Mouse (Mus musculus) limb, embryonic 10.5 days (tissue): ENCODE results near the gene Nosip. TPM values are rescaled to one million over a fixed set of nuclear protein-coding genes. Genes with fewer than 3 reads are reported as not detected.
"Not testable (repeated sequence)": the region's sequence is repeated elsewhere in the genome, so short reads cannot be mapped to it uniquely, and the experiment has no call there.

Source experiments
- DNase-seq: peaks from one replicate; pipeline ENCODE4 v3.0.0-alpha.2; 2017; ENCODE audit warnings: low spot score
- H3K27ac ChIP-seq: fragments of 300-500 bp; sonication (generic); 2 replicates; pipeline ENCODE4 v1.5.1; 2016; ENCODE audit warnings: mild to moderate bottlenecking
- H3K27me3 ChIP-seq: fragments of 300-500 bp; sonication (generic); 2 replicates; pipeline ENCODE4 v1.6.1; 2016; ENCODE audit warnings: low read depth, mild to moderate bottlenecking; ENCODE audit not compliant: poor library complexity, severe bottlenecking
- H3K36me3 ChIP-seq: fragments of 300-500 bp; sonication (generic); 2 replicates; pipeline ENCODE4 v1.6.1; 2016; ENCODE audit warnings: mild to moderate bottlenecking, moderate library complexity
- H3K4me1 ChIP-seq: fragments of 300-500 bp; sonication (generic); 2 replicates; pipeline ENCODE4 v1.6.1; 2016
- H3K4me3 ChIP-seq: fragments of 300-500 bp; sonication (generic); 2 replicates; pipeline ENCODE4 v1.5.1; 2016; ENCODE audit warnings: mild to moderate bottlenecking, moderate library complexity
- H3K9me3 ChIP-seq: fragments of 300-500 bp; sonication (generic); replicated peaks from 2 replicates; pipeline ENCODE4 v1.6.1; 2016; ENCODE audit warnings: mild to moderate bottlenecking
- whole genome bisulfite sequencing: fragments of 180-500 bp; shearing (Covaris S2); methylation state at CpG from one replicate; pipeline ENCODE4 v1.1.7; 2016; 5-methylcytosine and 5-hydroxymethylcytosine counted together
- polyA plus RNA-seq: library from polyadenylated mRNA; unstranded; fragments of >200 nt; fragmentation: Nextera tagmentation; extraction: Ambion mirVana; gene quantifications from 2 replicates; pipeline ENCODE4 v1.2.1, GENCODE M21; 2016

The Nosip gene
- polyA plus RNA-seq, 1 experiment from 2014 or later, result 80.4 TPM

DNA sequence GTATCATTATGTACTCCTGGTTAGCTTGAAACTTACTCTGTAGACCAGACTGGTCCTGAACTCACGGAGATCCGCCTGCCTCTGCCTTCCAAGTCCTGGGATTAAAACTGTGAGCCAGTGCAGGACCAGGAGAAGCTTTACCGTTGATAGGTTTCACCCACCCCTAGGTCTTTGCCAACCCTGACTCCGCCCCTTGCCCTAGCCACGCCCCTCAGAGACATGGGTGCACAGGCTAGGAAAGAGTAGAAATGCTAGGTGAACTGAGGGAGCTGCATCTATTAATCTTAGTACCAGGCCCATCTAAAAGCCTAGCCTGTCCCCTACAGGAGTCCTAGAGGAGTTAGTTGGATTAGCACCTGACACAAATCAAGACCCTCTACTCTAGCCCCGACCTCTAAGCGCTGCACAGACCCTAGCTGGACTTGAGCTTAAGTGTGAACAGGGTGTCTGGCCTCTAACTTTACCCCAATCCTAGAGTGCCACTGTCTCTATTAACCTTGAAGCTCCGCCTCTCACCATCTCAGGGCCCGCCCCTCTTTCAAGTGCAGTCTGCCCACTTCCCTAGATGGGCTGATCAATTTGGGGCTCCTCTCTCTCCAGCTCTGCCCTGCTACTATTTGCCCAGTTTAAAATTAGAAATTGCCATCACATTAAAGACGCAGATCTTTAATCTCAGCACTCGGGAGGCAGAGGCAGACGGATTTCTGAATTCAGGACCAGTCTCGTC, 28.2 kb downstream of the Nosip start:
- H3K9me3 ChIP-seq, result no peaks in the 10 kb centered on the region
- peaks cover 47% of the 10 kb centered on the region for H3K36me3 ChIP-seq
- no peak for DNase-seq
- peak overlapping the region; percentile 71 for H3K4me3 ChIP-seq
- 83% methylated on average over 13 of the region's 13 CpGs for WGBS
- H3K27me3 ChIP-seq, result no peaks in the 10 kb centered on the region
- peaks cover 45% of the 10 kb centered on the region for H3K4me1 ChIP-seq
- peak overlapping the region; percentile 91; the same call in 1 of the 2 replicates for H3K27ac ChIP-seq

DNA sequence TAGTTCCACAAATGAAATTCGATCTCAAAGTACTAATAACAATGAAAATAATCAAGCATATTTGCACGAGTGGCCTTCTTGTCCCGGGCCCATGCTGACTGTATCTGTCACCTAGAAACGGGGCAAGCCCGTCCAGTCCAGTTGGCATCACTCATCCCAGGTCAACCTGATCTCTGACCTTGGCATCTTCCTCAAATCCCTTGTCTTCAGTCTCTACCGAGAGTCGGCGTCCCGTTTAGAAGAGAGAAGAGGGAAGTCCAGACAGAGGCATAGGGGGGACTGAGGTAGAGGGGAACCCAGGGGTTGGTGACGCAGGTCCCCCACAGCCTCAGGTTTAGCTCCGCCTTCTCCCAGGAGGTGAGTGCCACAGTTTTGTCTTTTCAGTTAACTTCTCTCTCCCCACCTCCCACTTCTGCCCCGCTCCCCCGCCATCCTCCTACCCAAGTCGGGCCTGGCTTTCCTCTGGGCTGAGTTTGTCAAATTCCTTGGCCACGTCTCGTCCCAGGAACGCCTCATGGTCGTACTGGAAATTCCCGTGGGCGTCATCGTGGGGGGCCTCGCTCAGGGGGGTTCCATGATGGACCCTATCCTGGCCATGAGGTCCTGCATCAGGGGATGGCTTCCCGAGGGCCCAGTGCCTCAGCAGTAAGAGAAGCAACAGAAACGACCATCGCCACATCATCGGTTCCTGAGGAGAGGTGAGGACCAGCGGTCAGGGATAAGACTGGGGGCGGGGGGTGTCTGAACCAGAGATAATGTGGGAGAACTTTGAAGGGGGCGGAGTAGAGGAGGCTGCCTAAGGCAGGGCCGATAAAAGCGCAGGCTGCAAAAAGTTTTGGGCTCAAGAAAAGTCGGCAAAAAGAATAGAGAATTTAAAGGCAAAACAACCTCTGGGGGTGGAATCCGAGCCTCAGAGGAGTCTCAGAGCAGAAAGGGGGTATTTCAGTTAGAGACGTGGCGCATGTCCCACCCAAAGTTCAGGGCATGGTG, 29.1 kb downstream of the Nosip start:
- H3K4me3 ChIP-seq, result peak overlapping the region; percentile 71
- peak; percentile 60 for DNase-seq
- 14% methylated on average over 35 of the region's 35 CpGs for WGBS
- peaks cover 48% of the 10 kb centered on the region for H3K4me1 ChIP-seq
- H3K27me3 ChIP-seq, result no peaks in the 10 kb centered on the region
- no peaks in the 10 kb centered on the region for H3K9me3 ChIP-seq
- H3K36me3 ChIP-seq, result peaks cover 38% of the 10 kb centered on the region
- H3K27ac ChIP-seq, result peak overlapping the region; percentile 91

DNA sequence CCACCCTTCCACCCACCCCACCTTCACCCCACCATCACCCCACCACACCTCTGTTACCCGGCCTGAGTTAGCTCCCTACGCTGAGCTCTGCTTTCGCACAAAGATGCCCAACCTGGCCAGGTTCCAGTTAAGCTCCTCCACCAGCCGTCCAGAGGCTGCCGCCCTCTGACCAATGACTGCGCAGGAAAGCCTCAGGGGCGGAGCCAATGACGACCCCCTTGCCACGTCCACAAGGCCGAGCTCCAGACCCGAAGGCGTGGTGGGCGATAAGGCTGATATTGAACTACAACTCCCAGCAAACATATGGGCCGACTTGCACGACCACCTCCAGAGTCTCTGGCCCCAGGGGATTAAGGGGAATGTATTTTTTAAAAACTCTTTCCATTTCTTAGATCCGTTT, 29.8 kb downstream of the Nosip start, which contains the start of gene Rcn3:
TSS of gene Rcn3 (minus strand) at position 174 of the 400 bp plus-strand sequence.
- H3K36me3 ChIP-seq, result peaks cover 31% of the 10 kb centered on the region
- peak within 1 kb of the TSS; percentile 91 for H3K27ac ChIP-seq
- H3K27me3 ChIP-seq, result no peaks in the 10 kb centered on the region
- H3K9me3 ChIP-seq, result no peaks in the 10 kb centered on the region
- under 1% methylated on average over 16 of the region's 16 CpGs for WGBS
- peak; percentile 93 for DNase-seq
- peaks cover 48% of the 10 kb centered on the region for H3K4me1 ChIP-seq
- H3K4me3 ChIP-seq, result peak within 1 kb of the TSS; percentile 71

DNA sequence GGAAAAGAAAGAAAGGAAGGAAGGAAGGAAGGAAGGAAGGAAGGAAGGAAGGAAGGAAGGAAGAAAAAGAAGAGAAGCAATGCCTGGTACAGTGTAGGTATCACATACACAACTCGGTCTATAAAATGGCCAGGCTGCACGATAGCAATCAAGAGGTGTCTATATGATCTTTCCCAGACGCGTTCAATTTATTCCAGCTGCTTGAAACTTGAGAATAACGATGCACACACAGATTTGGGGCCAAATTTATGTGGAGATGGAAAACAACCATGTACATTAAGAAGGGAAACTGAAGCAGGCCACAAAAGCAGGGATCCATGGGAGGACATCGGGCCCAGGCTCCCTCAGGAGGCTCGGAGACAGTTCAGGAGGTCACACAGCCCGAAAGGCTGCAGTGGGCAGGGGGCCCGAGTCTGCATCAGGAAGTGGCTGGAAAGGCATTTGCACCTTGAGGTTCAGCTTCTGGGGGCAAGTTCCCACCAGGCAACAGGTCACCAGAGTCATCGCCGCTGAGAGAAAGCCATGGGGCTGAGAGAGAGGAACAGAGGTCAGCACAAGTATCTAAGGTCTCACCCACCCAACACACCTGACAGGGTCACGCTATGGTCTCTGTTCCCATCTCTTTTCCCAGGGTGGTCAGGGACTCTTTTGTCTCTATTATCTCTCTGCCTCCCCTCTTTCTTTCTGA, 30.7 kb downstream of the Nosip start:
- H3K4me3 ChIP-seq, result peak overlapping the region; percentile 29
- H3K27me3 ChIP-seq, result no peaks in the 10 kb centered on the region
- H3K4me1 ChIP-seq, result peaks cover 51% of the 10 kb centered on the region
- H3K27ac ChIP-seq, result peak overlapping the region; percentile 91
- peaks cover 21% of the 10 kb centered on the region for H3K36me3 ChIP-seq
- 24% methylated on average over 12 of the region's 12 CpGs for WGBS
- H3K9me3 ChIP-seq, result no peaks in the 10 kb centered on the region
- peak; percentile 66 for DNase-seq

DNA sequence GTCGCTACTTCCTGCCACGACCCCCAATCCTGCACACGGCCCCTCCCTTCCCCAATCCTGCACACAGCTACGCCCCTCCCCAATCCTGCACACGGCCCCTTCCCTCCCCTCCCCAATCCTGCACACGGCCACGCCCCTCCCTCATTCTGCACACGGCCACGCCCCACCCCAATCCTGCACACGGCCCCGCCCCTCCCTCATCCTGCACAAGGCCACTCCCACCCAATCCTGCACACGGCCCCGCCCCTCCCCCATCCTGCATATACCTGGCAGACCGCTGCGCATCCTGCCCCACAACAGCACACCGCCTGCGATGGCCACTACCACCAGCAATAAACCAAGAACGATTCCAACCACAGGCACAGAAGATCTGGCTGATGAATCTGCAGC, 31.3 kb downstream of the Nosip start:
- Histone ChIP-seq H3K9me3 (no peaks in the 10 kb centered on the region), H3K36me3 (peaks cover 16% of the 10 kb centered on the region), H3K27me3 (no peaks in the 10 kb centered on the region), H3K4me3 (peak overlapping the region; percentile 29), H3K4me1 (peaks cover 51% of the 10 kb centered on the region), H3K27ac (peak overlapping the region; percentile 91)
- 20% methylated on average over 18 of the region's 18 CpGs for WGBS
- peak; percentile 81 for DNase-seq

DNA sequence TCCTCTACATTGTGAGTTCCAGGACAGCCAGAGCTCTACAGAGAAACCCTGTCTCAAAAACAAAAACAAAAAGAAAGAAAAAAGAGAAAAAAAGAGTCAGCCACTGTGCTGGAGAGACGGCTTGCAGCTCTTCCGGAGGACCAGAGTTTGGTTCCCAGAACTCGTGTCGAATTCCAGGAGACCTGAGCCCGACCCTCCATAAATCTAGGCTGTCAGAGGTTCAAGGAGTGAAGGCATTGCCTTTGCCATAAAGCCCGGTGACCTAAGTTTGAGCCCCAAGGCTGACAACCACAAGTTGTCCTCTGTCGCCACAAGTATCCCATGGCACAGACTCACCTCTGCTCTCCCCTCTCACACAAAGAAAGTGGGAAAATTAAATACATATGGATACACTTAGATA, 31.9 kb downstream of the Nosip start:
- H3K27ac ChIP-seq, result peak overlapping the region; percentile 91
- no peaks in the 10 kb centered on the region for H3K9me3 ChIP-seq
- peaks cover 51% of the 10 kb centered on the region for H3K4me1 ChIP-seq
- no peaks in the 10 kb centered on the region for H3K27me3 ChIP-seq
- WGBS, result 6% methylated on average over 7 of the region's 7 CpGs
- peaks cover 11% of the 10 kb centered on the region for H3K36me3 ChIP-seq
- peak overlapping the region; percentile 29 for H3K4me3 ChIP-seq
- DNase-seq, result peak; percentile 69

DNA sequence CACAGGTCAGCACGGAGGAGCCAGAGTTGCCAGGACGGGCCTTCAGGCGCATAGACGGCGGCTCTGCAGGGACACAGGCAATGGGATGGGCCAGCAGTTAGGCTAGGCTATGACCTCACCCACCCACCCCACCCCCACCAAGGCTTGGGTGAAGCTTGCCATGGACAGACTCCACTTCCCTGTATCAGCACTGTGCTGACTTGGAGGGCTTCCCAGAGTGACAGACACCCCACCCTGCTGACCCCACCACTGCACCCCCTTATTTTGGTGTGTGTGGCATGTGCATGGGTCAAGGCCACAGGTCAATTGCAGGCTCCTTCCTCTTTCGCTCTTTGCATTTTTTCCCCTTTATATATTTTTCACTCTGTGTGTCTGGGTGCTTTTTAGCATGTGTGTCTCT, 33.1 kb downstream of the Nosip start:
- Histone ChIP-seq H3K4me3 (no peak overlapping the region), H3K27me3 (no peaks in the 10 kb centered on the region), H3K27ac (peak overlapping the region; percentile 91), H3K36me3 (peaks cover 3% of the 10 kb centered on the region), H3K9me3 (no peaks in the 10 kb centered on the region), H3K4me1 (peaks cover 49% of the 10 kb centered on the region)
- WGBS, result 78% methylated on average over 6 of the region's 6 CpGs
- no peak for DNase-seq

DNA sequence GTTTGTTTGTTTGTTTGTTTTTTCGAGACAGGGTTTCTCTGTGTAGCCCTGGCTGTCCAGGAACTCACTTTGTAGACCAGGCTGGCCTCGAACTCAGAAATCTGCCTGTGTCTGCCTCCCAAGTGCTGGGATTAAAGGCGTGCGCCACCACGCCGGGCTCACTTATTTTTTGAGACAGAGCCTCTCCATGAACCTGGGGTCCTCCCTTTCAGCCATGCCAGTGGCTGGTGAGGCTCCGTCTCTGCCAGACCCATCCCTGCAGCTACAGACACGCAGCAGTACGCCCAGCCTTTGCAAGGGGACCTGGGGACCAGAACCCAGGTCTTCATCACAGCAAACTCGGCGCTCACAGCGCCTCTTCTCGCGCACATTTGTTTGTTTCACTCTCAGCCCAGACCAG, 33.7 kb downstream of the Nosip start:
- H3K36me3 ChIP-seq, DNase-seq, H3K4me3 ChIP-seq, H3K27me3 ChIP-seq, H3K9me3 ChIP-seq, H3K27ac ChIP-seq: not testable (repeated sequence)
- peaks cover 43% of the 10 kb centered on the region for H3K4me1 ChIP-seq
- 97% methylated on average over 14 of the region's 14 CpGs for WGBS

DNA sequence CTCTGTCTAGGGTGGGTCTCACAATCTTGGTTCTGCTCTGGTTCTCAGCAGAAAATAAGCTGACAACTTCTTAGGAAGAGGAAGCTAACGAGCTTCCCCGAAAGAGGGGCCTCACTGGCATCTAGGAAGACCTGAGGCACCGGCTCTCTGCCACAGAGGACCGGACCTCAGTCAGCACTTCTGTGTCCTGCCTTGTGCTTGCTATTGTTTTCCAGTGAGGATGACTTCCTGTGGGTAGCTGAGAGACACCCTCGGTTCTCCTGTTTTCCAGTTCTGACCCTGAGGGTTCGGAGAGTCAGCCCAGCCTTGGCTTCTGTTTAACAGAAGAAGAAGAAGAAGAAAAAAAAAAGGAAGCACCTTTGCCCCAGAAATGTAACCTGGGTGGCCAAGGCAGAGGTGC, 35.2 kb downstream of the Nosip start:
- Histone ChIP-seq H3K27ac (no peak overlapping the region), H3K36me3 (no peaks in the 10 kb centered on the region), H3K27me3 (no peaks in the 10 kb centered on the region), H3K4me1 (peaks cover 34% of the 10 kb centered on the region), H3K9me3 (no peaks in the 10 kb centered on the region), H3K4me3 (no peak overlapping the region)
- no peak for DNase-seq
- 74% methylated on average over 6 of the region's 6 CpGs for WGBS

DNA sequence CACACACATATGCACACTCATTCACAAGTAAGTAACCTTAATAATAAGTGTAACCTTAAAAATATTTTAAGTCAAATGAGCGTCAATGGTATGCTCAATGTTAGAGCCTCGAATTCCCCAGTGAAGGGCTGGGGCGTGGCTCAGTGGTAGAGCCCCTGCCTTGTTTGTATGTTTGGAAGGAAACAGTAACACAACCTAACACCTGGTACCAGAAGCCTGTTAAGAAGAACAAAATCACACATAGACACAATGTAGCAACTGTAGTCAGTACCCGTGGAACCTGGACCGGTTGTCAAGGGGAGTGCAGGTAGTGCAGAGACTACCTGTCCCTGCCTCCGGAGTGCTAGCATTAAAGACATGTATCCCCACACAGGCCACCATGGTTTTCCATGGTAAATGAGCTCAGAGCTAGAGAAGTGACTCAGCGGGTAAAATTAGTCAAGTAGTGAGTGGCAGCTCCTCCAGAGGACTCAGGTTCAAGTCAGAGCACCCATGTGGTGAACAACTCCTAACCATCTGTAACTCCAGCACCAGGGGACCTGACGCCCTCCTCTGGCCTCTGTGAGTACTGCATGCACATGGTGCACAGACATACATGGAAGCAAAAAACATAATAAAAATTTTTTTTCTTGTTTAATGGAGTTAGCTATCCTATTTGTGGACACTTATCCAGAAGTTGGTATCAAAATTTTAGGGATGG, 36.5 kb downstream of the Nosip start:
- WGBS, result 89% methylated on average over 8 of the region's 8 CpGs
- Histone ChIP-seq H3K36me3 (no peaks in the 10 kb centered on the region), H3K4me3 (no peak overlapping the region), H3K4me1 (peaks cover 33% of the 10 kb centered on the region), H3K27ac (no peak overlapping the region), H3K27me3 (no peaks in the 10 kb centered on the region), H3K9me3 (no peaks in the 10 kb centered on the region)
- DNase-seq, result no peak

DNA sequence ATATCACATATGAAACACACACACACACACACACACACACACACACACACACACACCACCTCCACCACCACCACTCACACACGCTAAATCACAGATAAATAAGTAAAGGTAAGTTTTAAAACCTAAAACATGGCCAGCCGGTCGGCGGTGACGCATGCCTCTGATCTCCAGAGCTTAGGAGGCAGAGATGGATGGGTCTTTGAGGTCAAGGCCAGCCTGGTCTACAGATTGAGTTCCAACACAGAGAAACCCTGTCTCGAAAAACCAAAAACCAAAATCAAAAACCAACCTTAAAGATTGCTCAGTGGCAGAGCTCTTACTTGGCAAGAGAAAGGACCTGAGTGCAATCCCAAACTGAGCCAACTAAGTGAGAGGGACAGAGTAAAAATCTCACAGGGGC, 37.8 kb downstream of the Nosip start:
- no peak overlapping the region for H3K4me3 ChIP-seq
- no peaks in the 10 kb centered on the region for H3K36me3 ChIP-seq
- H3K9me3 ChIP-seq, result no peaks in the 10 kb centered on the region
- peaks cover 28% of the 10 kb centered on the region for H3K4me1 ChIP-seq
- DNase-seq, result no peak
- no peaks in the 10 kb centered on the region for H3K27me3 ChIP-seq
- 93% methylated on average over 6 of the region's 6 CpGs for WGBS
- no peak overlapping the region for H3K27ac ChIP-seq

DNA sequence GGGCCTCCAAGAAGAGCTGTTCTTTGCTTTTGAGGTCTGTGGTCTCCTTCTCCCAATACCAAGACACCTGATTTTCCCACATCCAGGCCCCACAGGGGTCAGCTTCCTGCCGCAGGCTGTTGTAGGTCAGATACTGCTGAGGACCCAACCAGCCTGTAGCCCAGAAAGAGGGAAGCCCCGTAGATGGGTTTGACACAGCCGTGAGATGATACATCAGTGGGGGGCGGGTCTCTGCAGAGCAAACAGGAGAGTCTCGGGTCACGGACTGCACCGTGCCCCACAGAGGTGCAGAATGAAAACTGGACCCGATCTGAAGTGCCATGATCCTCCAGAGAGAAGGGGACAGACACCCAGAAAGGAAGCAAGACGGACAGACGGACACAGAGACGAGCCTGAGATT, 40.2 kb downstream of the Nosip start:
- 91% methylated on average over 11 of the region's 11 CpGs for WGBS
- no peak overlapping the region for H3K4me3 ChIP-seq
- no peaks in the 10 kb centered on the region for H3K9me3 ChIP-seq
- H3K36me3 ChIP-seq, result no peaks in the 10 kb centered on the region
- no peak overlapping the region; the same call in 1 of the 2 replicates for H3K27ac ChIP-seq
- no peak for DNase-seq
- H3K27me3 ChIP-seq, result no peaks in the 10 kb centered on the region
- peaks cover 31% of the 10 kb centered on the region for H3K4me1 ChIP-seq
